Mouse (Mus musculus) cerebellum, adult 11-12 months (tissue): Measurements from ENCODE around the gene Tenm4.

Source experiments
- DNase-seq: peaks from one replicate; pipeline ENCODE4 v3.0.0; 2022

Gene Tenm4

GRCm38 (mm10) chr7:96352671-96353070, 181.6 kb downstream of the Tenm4 start:
- no peak for DNase-seq

- DNase-seq: no peak
These were observed 185.3 kb downstream of the Tenm4 start for GRCm38 (mm10) chr7:96356285-96356811.

- DNase-seq: peak; percentile 16
These were observed 186.5 kb downstream of the Tenm4 start for GRCm38 (mm10) chr7:96357550-96357949.

GRCm38 (mm10) chr7:96363311-96363710, 192.3 kb downstream of the Tenm4 start:
- no peak for DNase-seq

- no peak for DNase-seq
These were observed 198.9 kb downstream of the Tenm4 start for GRCm38 (mm10) chr7:96369947-96370346.

- DNase-seq: no peak
These were observed 203.1 kb downstream of the Tenm4 start for GRCm38 (mm10) chr7:96374004-96374663.

GRCm38 (mm10) chr7:96375507-96375906, 204.5 kb downstream of the Tenm4 start:
- no peak for DNase-seq

GRCm38 (mm10) chr7:96383686-96384528, 212.9 kb downstream of the Tenm4 start:
- peak; percentile 5 for DNase-seq

- DNase-seq: no peak
These were observed 213.9 kb downstream of the Tenm4 start for GRCm38 (mm10) chr7:96384726-96385500.

GRCm38 (mm10) chr7:96385850-96386249, 214.8 kb downstream of the Tenm4 start:
- DNase-seq: no peak

- DNase-seq: no peak
These were observed 219.1 kb downstream of the Tenm4 start for GRCm38 (mm10) chr7:96390034-96390670.

- DNase-seq: no peak
These were observed 219.8 kb downstream of the Tenm4 start for GRCm38 (mm10) chr7:96390894-96391293.

- no peak for DNase-seq
These were observed 220.9 kb downstream of the Tenm4 start for GRCm38 (mm10) chr7:96391797-96392472.

GRCm38 (mm10) chr7:96392600-96392999, 221.6 kb downstream of the Tenm4 start:
- DNase-seq: no peak

GRCm38 (mm10) chr7:96397940-96398339, 226.9 kb downstream of the Tenm4 start:
- peak; percentile 18 for DNase-seq

- DNase-seq: no peak
These were observed 229.4 kb downstream of the Tenm4 start for GRCm38 (mm10) chr7:96400411-96400810.

GRCm38 (mm10) chr7:96406630-96407214, 235.7 kb downstream of the Tenm4 start:
- DNase-seq: no peak

- DNase-seq: no peak
These were observed 237.3 kb downstream of the Tenm4 start for GRCm38 (mm10) chr7:96408161-96408889.

- no peak for DNase-seq
These were observed 238.4 kb downstream of the Tenm4 start for GRCm38 (mm10) chr7:96409323-96409880.

- no peak for DNase-seq
These were observed 242.8 kb downstream of the Tenm4 start for GRCm38 (mm10) chr7:96413822-96414221.
